Mouse (Mus musculus): ENCODE measurements at regions not wholly inside any gene's neighbourhood (a gene's known extent, or its start where the extent isn't known, plus 50 kb on each side); places are given as distances from the start of the nearest gene placed in this dataset.
A peak's percentile ranks its signal among the peaks of the same experiment; 100 is the strongest.

DNA sequence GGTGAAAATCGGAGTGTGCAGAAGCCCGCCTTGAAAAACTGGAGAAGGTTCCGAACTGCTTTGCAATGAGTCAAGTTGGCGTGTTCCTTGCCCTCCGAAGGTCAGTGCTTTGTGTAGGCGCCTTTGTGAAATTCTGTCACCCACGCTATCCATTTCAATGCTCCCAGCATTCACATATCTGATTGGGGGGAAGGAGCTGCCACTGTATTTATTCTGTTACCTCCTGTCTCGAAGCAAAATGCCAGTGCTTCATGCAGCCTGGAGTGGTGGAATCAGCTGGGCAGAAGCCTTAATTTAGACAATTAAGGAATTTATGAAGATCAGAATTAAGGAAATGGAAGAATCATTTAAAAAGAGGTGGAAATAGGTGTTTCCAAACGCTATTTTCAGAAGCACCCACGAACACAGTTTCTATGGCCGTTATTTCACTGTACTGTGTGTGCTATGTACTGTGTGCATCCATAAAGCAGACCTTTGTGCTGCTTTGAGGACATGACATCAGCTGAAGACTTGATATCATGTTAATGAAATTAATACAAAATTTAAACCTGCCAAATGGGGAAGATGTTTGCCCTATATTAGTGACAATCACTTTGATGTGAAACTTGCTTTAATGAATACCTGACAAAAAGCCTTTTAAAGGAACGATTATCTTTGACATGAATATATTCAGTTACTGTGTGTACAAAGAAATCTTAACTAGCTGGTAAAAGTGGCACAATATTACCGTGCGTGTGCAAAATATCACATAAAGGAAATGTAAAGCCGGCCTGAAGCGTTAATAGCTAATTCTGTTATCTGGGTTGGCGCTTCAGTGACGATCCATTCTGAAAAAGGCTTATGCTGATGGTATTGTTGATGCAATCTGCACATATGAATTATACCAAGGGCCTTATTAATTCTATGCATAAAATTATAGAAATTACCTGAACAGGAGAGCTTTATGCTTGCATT, 72.9 kb upstream of the Gls start:
- no peak for ATAC-seq (ENCODE audit: poor library complexity, severe bottlenecking)

DNA sequence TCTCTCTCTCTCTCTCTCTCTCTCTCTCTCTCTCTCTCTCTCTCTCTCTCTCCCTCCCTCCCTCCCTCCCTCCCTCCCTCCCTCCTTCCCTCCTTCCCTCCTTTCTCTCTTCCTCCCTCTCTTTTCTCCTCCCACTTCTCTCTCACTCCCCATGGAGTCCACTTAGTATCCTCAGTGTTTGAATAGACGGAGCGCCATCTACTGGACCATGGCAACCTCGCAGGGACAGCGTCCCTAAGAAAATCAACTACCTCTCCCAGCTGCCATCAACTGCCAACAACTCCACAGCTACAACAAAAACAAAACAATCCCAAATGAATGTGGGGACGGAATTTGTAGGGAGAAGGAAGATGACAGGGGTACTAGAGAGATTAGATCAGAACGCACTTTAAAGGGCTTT, 69.5 kb upstream of the Gls start:
- peak; percentile 60 for ATAC-seq (ENCODE audit: poor library complexity, severe bottlenecking)

- peak; percentile 53; the same call in 1 of the 2 replicates for ATAC-seq (ENCODE audit: poor library complexity, severe bottlenecking)
These were observed 68.2 kb upstream of the Gls start for GRCm38 (mm10) chr1:52301266-52301665.

DNA sequence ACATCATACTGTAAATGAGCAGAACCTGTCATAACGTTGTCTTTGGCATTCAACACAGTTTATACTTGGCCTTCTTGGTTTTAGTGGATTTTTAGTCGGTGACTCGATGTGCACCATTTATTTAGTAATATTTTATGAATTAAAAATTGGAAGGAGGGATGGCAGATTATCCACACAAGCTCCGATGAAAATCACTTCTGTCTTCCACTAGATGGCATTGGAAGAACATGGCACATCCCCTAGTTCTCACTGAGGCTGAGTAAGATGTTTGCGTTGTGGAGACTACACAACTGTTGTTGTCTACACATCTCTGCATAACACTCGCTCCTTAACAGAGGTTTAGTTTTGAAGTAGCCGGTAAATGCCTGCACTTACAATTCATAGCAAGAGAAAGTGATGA, 66.5 kb upstream of the Gls start:
- no peak for ATAC-seq (ENCODE audit: poor library complexity, severe bottlenecking)

GRCm38 (mm10) chr1:52298336-52298735, 65.3 kb upstream of the Gls start:
- peak; percentile 63 for ATAC-seq (ENCODE audit: poor library complexity, severe bottlenecking)

DNA sequence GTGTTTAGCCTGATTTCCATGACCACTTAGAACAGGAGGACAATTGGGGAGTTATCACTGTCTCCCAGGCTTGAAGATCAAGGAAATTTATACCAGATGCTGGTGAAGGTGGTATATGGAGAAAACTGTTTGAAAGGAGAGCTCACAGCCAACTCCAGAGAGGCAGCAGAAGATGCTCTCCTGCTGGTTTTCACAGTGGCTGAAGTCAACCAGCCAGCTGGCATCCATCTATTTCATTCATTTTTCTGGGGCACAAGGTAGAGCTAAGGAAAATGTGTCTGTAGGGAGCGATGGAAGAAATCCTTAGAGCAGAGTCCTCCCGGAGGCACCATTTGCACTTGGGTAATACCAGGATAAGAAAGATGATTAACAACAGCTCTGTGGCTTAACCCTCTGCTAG, 63.1 kb upstream of the Gls start:
- no peak for ATAC-seq (ENCODE audit: poor library complexity, severe bottlenecking)

DNA sequence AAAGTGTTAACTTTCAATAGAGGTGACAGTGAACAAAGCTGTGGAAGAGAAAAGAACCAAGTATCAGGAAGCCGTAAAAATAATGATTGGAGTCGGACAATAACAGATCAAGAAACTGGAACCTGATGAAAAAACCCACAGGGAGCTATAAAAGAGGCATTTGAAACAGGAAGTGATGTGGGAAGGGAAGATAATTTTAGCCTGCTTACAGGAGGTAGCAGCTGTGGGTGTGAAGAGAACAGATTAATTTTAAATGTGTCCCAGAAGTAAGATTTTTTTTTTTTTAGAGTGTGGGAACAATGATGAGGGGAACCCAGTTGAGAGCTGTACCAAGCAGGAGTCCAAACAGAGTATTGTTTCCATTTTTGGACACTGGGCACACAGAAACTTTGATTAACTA, 61.5 kb upstream of the Gls start:
- ATAC-seq (ENCODE audit: poor library complexity, severe bottlenecking) = peak; percentile 36

DNA sequence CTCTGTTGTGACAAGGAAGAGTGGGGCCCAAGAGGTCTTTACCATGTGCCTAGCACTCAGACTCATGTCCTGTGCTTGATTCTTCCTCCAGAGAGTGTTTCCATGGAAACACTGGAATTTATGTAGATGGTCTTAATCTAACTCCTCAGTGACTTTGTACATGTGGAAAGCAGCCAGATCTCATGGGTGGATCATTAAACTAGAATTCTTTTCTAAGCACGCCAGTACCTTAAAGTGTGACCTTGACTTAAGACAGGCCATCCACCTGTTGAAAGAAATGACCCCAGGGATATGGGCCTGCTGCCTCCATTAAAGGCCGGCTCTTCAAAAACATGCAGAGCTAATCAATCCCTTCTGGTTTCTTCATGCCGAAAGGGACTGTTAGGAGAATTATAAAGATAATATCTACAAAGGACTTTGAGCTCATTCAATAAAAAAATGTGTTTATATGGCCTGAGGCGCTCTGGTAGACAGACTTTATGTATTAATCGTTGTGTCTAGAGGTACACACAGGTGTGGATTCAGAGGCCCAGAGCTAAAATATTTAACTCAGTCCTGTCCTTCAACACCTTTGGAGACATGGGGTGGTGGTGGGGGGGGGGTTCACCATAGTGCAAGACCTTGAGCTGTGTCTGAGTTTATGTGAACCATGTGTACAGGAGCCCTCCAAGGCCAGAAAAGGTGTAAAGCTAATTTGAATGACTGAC, 60.5 kb upstream of the Gls start:
- ATAC-seq (ENCODE audit: poor library complexity, severe bottlenecking) = no peak

Data from megakaryocyte, adult 5-6 weeks (primary cell).